Mouse (Mus musculus): Measurements from ENCODE around the gene Lmod2. TPM values are rescaled to one million over a fixed set of nuclear protein-coding genes. Genes with fewer than 3 reads are reported as not detected.

Lmod2 gene
- polyA plus RNA-seq, 1 experiment from 2014 or later = 10.7 TPM

- Histone ChIP-seq H3K36me3 (ENCODE audit: control insufficient read depth, insufficient read depth, low read length) (peaks cover 24% of the 10 kb centered on the region), H3K27me3 (replicated peaks; ENCODE audit: control insufficient read depth, insufficient read depth, low read length) (no peaks in the 10 kb centered on the region), H3K4me2 (ENCODE audit: low read depth, low read length) (no peak overlapping the region), H3K4me1 (ENCODE audit: control insufficient read depth, insufficient read depth, low read length) (no peaks in the 10 kb centered on the region), H3K9me3 (ENCODE audit: control insufficient read depth, low read length) (no peaks in the 10 kb centered on the region), H3K27ac (replicated peaks; ENCODE audit: low read depth, low read length) (no peak overlapping the region), H3K4me3 (ENCODE audit: low read depth, low read length) (no peak overlapping the region), H3K9ac (ENCODE audit: low read depth, low read length) (no peak overlapping the region)
- WGBS = 90% methylated on average over 2 of the region's 2 CpGs
- ATAC-seq (ENCODE audit: low read depth) (no peak), DNase-seq (ENCODE audit: low spot score) (no peak)
Measured at GRCm38 (mm10) chr6:24635814-24636213, 38.3 kb downstream of the Lmod2 start.

- ATAC-seq (ENCODE audit: low read depth) (no peak), DNase-seq (ENCODE audit: low spot score) (no peak)
- no peak overlapping the region for H3K9ac ChIP-seq (ENCODE audit: low read depth, low read length)
- 93% methylated on average over 4 of the region's 4 CpGs for WGBS
- no peaks in the 10 kb centered on the region for H3K4me1 ChIP-seq (ENCODE audit: control insufficient read depth, insufficient read depth, low read length)
- no peaks in the 10 kb centered on the region for H3K36me3 ChIP-seq (ENCODE audit: control insufficient read depth, insufficient read depth, low read length)
- H3K27ac ChIP-seq (replicated peaks; ENCODE audit: low read depth, low read length) = no peak overlapping the region
- H3K4me3 ChIP-seq (ENCODE audit: low read depth, low read length) = no peak overlapping the region
- no peaks in the 10 kb centered on the region for H3K27me3 ChIP-seq (replicated peaks; ENCODE audit: control insufficient read depth, insufficient read depth, low read length)
- no peak overlapping the region for H3K4me2 ChIP-seq (ENCODE audit: low read depth, low read length)
- no peaks in the 10 kb centered on the region for H3K9me3 ChIP-seq (ENCODE audit: control insufficient read depth, low read length)
Measured at GRCm38 (mm10) chr6:24641286-24641685, 43.7 kb downstream of the Lmod2 start.

GRCm38 (mm10) chr6:24642161-24642560 lies 44.6 kb downstream of the Lmod2 start:
- Histone ChIP-seq H3K36me3 (ENCODE audit: control insufficient read depth, insufficient read depth, low read length) (no peaks in the 10 kb centered on the region), H3K4me3 (ENCODE audit: low read depth, low read length) (no peak overlapping the region), H3K9me3 (ENCODE audit: control insufficient read depth, low read length) (no peaks in the 10 kb centered on the region), H3K27ac (replicated peaks; ENCODE audit: low read depth, low read length) (no peak overlapping the region), H3K4me2 (ENCODE audit: low read depth, low read length) (no peak overlapping the region), H3K27me3 (replicated peaks; ENCODE audit: control insufficient read depth, insufficient read depth, low read length) (no peaks in the 10 kb centered on the region), H3K4me1 (ENCODE audit: control insufficient read depth, insufficient read depth, low read length) (no peaks in the 10 kb centered on the region), H3K9ac (ENCODE audit: low read depth, low read length) (no peak overlapping the region)
- no peak for DNase-seq (ENCODE audit: low spot score)
- 95% methylated on average over 2 of the region's 2 CpGs for WGBS
- no peak for ATAC-seq (ENCODE audit: low read depth)

GRCm38 (mm10) chr6:24642960-24643359 lies 45.4 kb downstream of the Lmod2 start:
- Histone ChIP-seq H3K27me3 (replicated peaks; ENCODE audit: control insufficient read depth, insufficient read depth, low read length) (no peaks in the 10 kb centered on the region), H3K4me1 (ENCODE audit: control insufficient read depth, insufficient read depth, low read length) (no peaks in the 10 kb centered on the region), H3K27ac (replicated peaks; ENCODE audit: low read depth, low read length) (no peak overlapping the region), H3K4me3 (ENCODE audit: low read depth, low read length) (no peak overlapping the region), H3K36me3 (ENCODE audit: control insufficient read depth, insufficient read depth, low read length) (no peaks in the 10 kb centered on the region), H3K9me3 (ENCODE audit: control insufficient read depth, low read length) (no peaks in the 10 kb centered on the region), H3K9ac (ENCODE audit: low read depth, low read length) (no peak overlapping the region), H3K4me2 (ENCODE audit: low read depth, low read length) (no peak overlapping the region)
- ATAC-seq (ENCODE audit: low read depth) = no peak
- 93% methylated on average over 3 of the region's 3 CpGs for WGBS
- DNase-seq (ENCODE audit: low spot score) = no peak

GRCm38 (mm10) chr6:24645346-24646053 lies 47.9 kb downstream of the Lmod2 start:
- WGBS = 92% methylated on average over 6 of the region's 6 CpGs
- Histone ChIP-seq H3K27ac (replicated peaks; ENCODE audit: low read depth, low read length) (no peak overlapping the region), H3K4me3 (ENCODE audit: low read depth, low read length) (no peak overlapping the region), H3K4me1 (ENCODE audit: control insufficient read depth, insufficient read depth, low read length) (no peaks in the 10 kb centered on the region), H3K4me2 (ENCODE audit: low read depth, low read length) (no peak overlapping the region), H3K27me3 (replicated peaks; ENCODE audit: control insufficient read depth, insufficient read depth, low read length) (no peaks in the 10 kb centered on the region), H3K9me3 (ENCODE audit: control insufficient read depth, low read length) (no peaks in the 10 kb centered on the region), H3K36me3 (ENCODE audit: control insufficient read depth, insufficient read depth, low read length) (no peaks in the 10 kb centered on the region), H3K9ac (ENCODE audit: low read depth, low read length) (no peak overlapping the region)
- ATAC-seq (ENCODE audit: low read depth) (no peak), DNase-seq (ENCODE audit: low spot score) (no peak)

- H3K9me3 ChIP-seq (ENCODE audit: control insufficient read depth, low read length) = no peaks in the 10 kb centered on the region
- no peak overlapping the region for H3K9ac ChIP-seq (ENCODE audit: low read depth, low read length)
- no peak for ATAC-seq (ENCODE audit: low read depth)
- WGBS = 79% methylated on average over 4 of the region's 4 CpGs
- no peak overlapping the region for H3K27ac ChIP-seq (replicated peaks; ENCODE audit: low read depth, low read length)
- DNase-seq (ENCODE audit: low spot score) = no peak
- no peaks in the 10 kb centered on the region for H3K36me3 ChIP-seq (ENCODE audit: control insufficient read depth, insufficient read depth, low read length)
- H3K4me1 ChIP-seq (ENCODE audit: control insufficient read depth, insufficient read depth, low read length) = no peaks in the 10 kb centered on the region
- no peaks in the 10 kb centered on the region for H3K27me3 ChIP-seq (replicated peaks; ENCODE audit: control insufficient read depth, insufficient read depth, low read length)
- no peak overlapping the region for H3K4me3 ChIP-seq (ENCODE audit: low read depth, low read length)
- H3K4me2 ChIP-seq (ENCODE audit: low read depth, low read length) = no peak overlapping the region
Measured at GRCm38 (mm10) chr6:24647103-24647691, 49.6 kb downstream of the Lmod2 start.

GRCm38 (mm10) chr6:24648403-24648802 lies 50.8 kb downstream of the Lmod2 start:
- Histone ChIP-seq H3K4me1 (ENCODE audit: control insufficient read depth, insufficient read depth, low read length) (no peaks in the 10 kb centered on the region), H3K27ac (replicated peaks; ENCODE audit: low read depth, low read length) (no peak overlapping the region), H3K9ac (ENCODE audit: low read depth, low read length) (no peak overlapping the region), H3K4me3 (ENCODE audit: low read depth, low read length) (no peak overlapping the region), H3K9me3 (ENCODE audit: control insufficient read depth, low read length) (no peaks in the 10 kb centered on the region), H3K36me3 (ENCODE audit: control insufficient read depth, insufficient read depth, low read length) (no peaks in the 10 kb centered on the region), H3K27me3 (replicated peaks; ENCODE audit: control insufficient read depth, insufficient read depth, low read length) (no peaks in the 10 kb centered on the region), H3K4me2 (ENCODE audit: low read depth, low read length) (no peak overlapping the region)
- no peak for DNase-seq (ENCODE audit: low spot score)
- WGBS = 93% methylated on average over 4 of the region's 4 CpGs
- ATAC-seq (ENCODE audit: low read depth) = no peak

GRCm38 (mm10) chr6:24650719-24651118 lies 53.2 kb downstream of the Lmod2 start:
- Histone ChIP-seq H3K4me1 (ENCODE audit: control insufficient read depth, insufficient read depth, low read length) (no peaks in the 10 kb centered on the region), H3K4me2 (ENCODE audit: low read depth, low read length) (no peak overlapping the region), H3K4me3 (ENCODE audit: low read depth, low read length) (no peak overlapping the region), H3K27me3 (replicated peaks; ENCODE audit: control insufficient read depth, insufficient read depth, low read length) (no peaks in the 10 kb centered on the region), H3K9ac (ENCODE audit: low read depth, low read length) (no peak overlapping the region), H3K36me3 (ENCODE audit: control insufficient read depth, insufficient read depth, low read length) (no peaks in the 10 kb centered on the region), H3K27ac (replicated peaks; ENCODE audit: low read depth, low read length) (no peak overlapping the region), H3K9me3 (ENCODE audit: control insufficient read depth, low read length) (no peaks in the 10 kb centered on the region)
- peak; percentile 18 for DNase-seq (ENCODE audit: low spot score)
- 71% methylated on average over 3 of the region's 3 CpGs for WGBS
- ATAC-seq (ENCODE audit: low read depth) = no peak

GRCm38 (mm10) chr6:24651538-24651937 lies 54.0 kb downstream of the Lmod2 start:
- H3K4me2 ChIP-seq (ENCODE audit: low read depth, low read length) = no peak overlapping the region
- H3K4me1 ChIP-seq (ENCODE audit: control insufficient read depth, insufficient read depth, low read length) = no peaks in the 10 kb centered on the region
- no peak for ATAC-seq (ENCODE audit: low read depth)
- H3K27ac ChIP-seq (replicated peaks; ENCODE audit: low read depth, low read length) = no peak overlapping the region
- no peaks in the 10 kb centered on the region for H3K9me3 ChIP-seq (ENCODE audit: control insufficient read depth, low read length)
- no peak for DNase-seq (ENCODE audit: low spot score)
- no peaks in the 10 kb centered on the region for H3K36me3 ChIP-seq (ENCODE audit: control insufficient read depth, insufficient read depth, low read length)
- no peaks in the 10 kb centered on the region for H3K27me3 ChIP-seq (replicated peaks; ENCODE audit: control insufficient read depth, insufficient read depth, low read length)
- H3K9ac ChIP-seq (ENCODE audit: low read depth, low read length) = no peak overlapping the region
- H3K4me3 ChIP-seq (ENCODE audit: low read depth, low read length) = no peak overlapping the region
- 71% methylated on average over 7 of the region's 7 CpGs for WGBS

Data from embryonic facial prominence, embryonic 14.5 days (tissue).